Mouse (Mus musculus) heart, adult 18-20 months (tissue): ENCODE data around the gene Ppargc1a. TPM values are rescaled to one million over a fixed set of nuclear protein-coding genes. Genes with fewer than 3 reads are reported as not detected.

Experiments used
- DNase-seq, 2 experiments: peaks; one replicate each; pipeline ENCODE4 v3.0.0; 2021 to 2022; ENCODE audit warnings: mixed read lengths in 1 of 2
- total RNA-seq, 2 experiments: library from RNA; stranded (reverse); gene quantifications; 2 replicates each; pipeline ENCODE4 v1.2.3; 2021

The Ppargc1a gene
- total RNA-seq, 2 experiments from 2014 or later: 99.6 to 126 TPM

- no peak for DNase-seq
Measured at GRCm38 (mm10) chr5:51504654-51505053, 62.9 kb downstream of the Ppargc1a start.

- no peak for DNase-seq
Measured at GRCm38 (mm10) chr5:51497910-51498517, 69.5 kb downstream of the Ppargc1a start.

GRCm38 (mm10) chr5:51495446-51495845, 72.1 kb downstream of the Ppargc1a start:
- no peak for DNase-seq

GRCm38 (mm10) chr5:51494358-51494876, 73.1 kb downstream of the Ppargc1a start:
- DNase-seq: no peak

- DNase-seq: no peak
Measured at GRCm38 (mm10) chr5:51483768-51484167, 83.8 kb downstream of the Ppargc1a start.

- no peak for DNase-seq
Measured at GRCm38 (mm10) chr5:51479859-51480258, 87.7 kb downstream of the Ppargc1a start.

- no peak for DNase-seq
Measured at GRCm38 (mm10) chr5:51479456-51479855, 88.1 kb downstream of the Ppargc1a start.

GRCm38 (mm10) chr5:51478319-51478994, 89.1 kb downstream of the Ppargc1a start:
- DNase-seq: no peak

- peak in 1 of 2 experiments; percentile 13 for DNase-seq
Measured at GRCm38 (mm10) chr5:51477140-51477539, 90.4 kb downstream of the Ppargc1a start.

GRCm38 (mm10) chr5:51475034-51475541, 92.4 kb downstream of the Ppargc1a start:
- peak in 1 of 2 experiments; percentile 19 for DNase-seq

GRCm38 (mm10) chr5:51471614-51472013, 95.9 kb downstream of the Ppargc1a start:
- no peak for DNase-seq

- no peak for DNase-seq
Measured at GRCm38 (mm10) chr5:51466036-51466435, 101.5 kb downstream of the Ppargc1a start.

- DNase-seq: peak; percentile 29 to 34
Measured at GRCm38 (mm10) chr5:51452033-51452432, 115.5 kb downstream of the Ppargc1a start.

- no peak for DNase-seq
Measured at GRCm38 (mm10) chr5:51447631-51448030, 119.9 kb downstream of the Ppargc1a start.

- DNase-seq: no peak
Measured at GRCm38 (mm10) chr5:51446299-51447090, 121.0 kb downstream of the Ppargc1a start.

- no peak for DNase-seq
Measured at GRCm38 (mm10) chr5:51445726-51446125, 121.8 kb downstream of the Ppargc1a start.

- DNase-seq: peak; percentile 13 to 37
Measured at GRCm38 (mm10) chr5:51439773-51440172, 127.8 kb downstream of the Ppargc1a start.

- no peak for DNase-seq
Measured at GRCm38 (mm10) chr5:51433905-51434304, 133.6 kb downstream of the Ppargc1a start.

- DNase-seq: no peak
Measured at GRCm38 (mm10) chr5:51432532-51432931, 135.0 kb downstream of the Ppargc1a start.

GRCm38 (mm10) chr5:51432031-51432430, 135.5 kb downstream of the Ppargc1a start:
- DNase-seq: no peak

- DNase-seq: no peak
Measured at GRCm38 (mm10) chr5:51426406-51426805, 141.1 kb downstream of the Ppargc1a start.

- DNase-seq: no peak
Measured at GRCm38 (mm10) chr5:51416377-51416776, 151.1 kb downstream of the Ppargc1a start.

GRCm38 (mm10) chr5:51415456-51415855, 152.1 kb downstream of the Ppargc1a start:
- DNase-seq: no peak
